Mouse (Mus musculus) midbrain, embryonic 10.5 days (tissue): Measurements from ENCODE around the gene Thtpa. TPM values are rescaled to one million over a fixed set of nuclear protein-coding genes. Genes with fewer than 3 reads are reported as not detected.

Source experiments
- DNase-seq: peaks from one replicate; pipeline ENCODE4 v3.0.0-alpha.2; 2017; ENCODE audit warnings: low spot score
- H3K27ac ChIP-seq: fragments of 300-500 bp; sonication (generic); replicated peaks from 2 replicates; pipeline ENCODE4 v1.5.1; 2016; ENCODE audit warnings: mild to moderate bottlenecking
- H3K27me3 ChIP-seq: fragments of 300-500 bp; sonication (generic); 2 replicates; pipeline ENCODE4 v1.6.1; 2016; ENCODE audit warnings: low read depth, mild to moderate bottlenecking; ENCODE audit not compliant: poor library complexity, severe bottlenecking
- H3K36me3 ChIP-seq: fragments of 300-500 bp; sonication (generic); 2 replicates; pipeline ENCODE4 v1.6.1; 2016; ENCODE audit warnings: mild to moderate bottlenecking, moderate library complexity
- H3K4me1 ChIP-seq: fragments of 300-500 bp; sonication (generic); 2 replicates; pipeline ENCODE4 v1.6.1; 2016
- H3K4me3 ChIP-seq: fragments of 300-500 bp; sonication (generic); 2 replicates; pipeline ENCODE4 v1.5.1; 2016; ENCODE audit warnings: mild to moderate bottlenecking, moderate library complexity
- H3K9me3 ChIP-seq: fragments of 300-500 bp; sonication (generic); replicated peaks from 2 replicates; pipeline ENCODE4 v1.6.1; 2016; ENCODE audit warnings: mild to moderate bottlenecking
- WGBS: fragments of 180-500 bp; shearing (Covaris S2); methylation state at CpG from one replicate; pipeline ENCODE4 v1.1.7; 2016; 5-methylcytosine and 5-hydroxymethylcytosine counted together
- polyA plus RNA-seq: library from polyadenylated mRNA; unstranded; fragments of >200 nt; fragmentation: Nextera tagmentation; extraction: Ambion mirVana; gene quantifications from 2 replicates; pipeline ENCODE4 v1.2.1, GENCODE M21; 2016

The Thtpa gene
- polyA plus RNA-seq, result 28.1 and 30.8 TPM in 2 replicates

- DNase-seq, result peak; percentile 88
- H3K4me1 ChIP-seq, result peaks cover 66% of the 10 kb centered on the region
- WGBS, result 3% methylated on average over 30 of the region's 30 CpGs
- H3K27ac ChIP-seq, result peak within 1 kb of the TSS; percentile 98
- H3K4me3 ChIP-seq, result peak within 1 kb of the TSS; percentile 70
- no peaks in the 10 kb centered on the region; the same call in 1 of the 2 replicates for H3K27me3 ChIP-seq
- peaks cover 27% of the 10 kb centered on the region for H3K36me3 ChIP-seq
- H3K9me3 ChIP-seq, result no peaks in the 10 kb centered on the region
Observed at GRCm38 (mm10) chr14:55094704-55095231, at the start of gene Thtpa. TSS of gene Thtpa (plus strand) at chr14:55094784.

DNA sequence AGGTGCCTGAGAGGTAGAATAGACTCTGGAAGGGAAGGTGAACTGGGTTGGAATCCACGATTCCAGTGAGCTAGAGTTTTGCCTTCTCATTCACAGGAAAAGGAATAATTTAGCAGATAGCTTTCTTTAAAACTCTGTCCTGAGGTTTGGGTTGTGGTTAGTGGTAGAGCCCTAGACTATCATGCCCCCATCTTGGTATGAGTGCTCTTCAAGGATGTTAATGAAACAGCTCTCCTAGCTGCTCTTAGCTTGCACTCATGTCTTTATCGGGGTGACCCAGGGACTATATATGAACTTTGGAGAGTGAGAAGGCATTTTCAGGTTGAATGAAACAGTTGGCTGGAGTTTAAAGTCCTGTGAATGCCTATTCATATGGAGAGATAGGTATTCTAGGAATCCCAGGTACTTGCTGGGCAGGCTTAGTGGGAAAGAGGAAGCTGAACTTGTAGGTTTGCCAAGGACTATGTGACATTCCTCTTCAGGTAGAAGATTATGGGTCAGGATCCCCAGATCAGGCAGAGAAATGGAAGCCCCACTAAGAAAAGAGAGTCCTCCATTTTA, 46.5 kb upstream of the Thtpa start:
- WGBS, result 84% methylated on average over 2 of the region's 2 CpGs
- no peak overlapping the region for H3K4me3 ChIP-seq
- H3K36me3 ChIP-seq, result no peaks in the 10 kb centered on the region
- no peak for DNase-seq
- no peak overlapping the region for H3K27ac ChIP-seq
- H3K9me3 ChIP-seq, result no peaks in the 10 kb centered on the region
- no peaks in the 10 kb centered on the region for H3K27me3 ChIP-seq
- peaks cover 13% of the 10 kb centered on the region for H3K4me1 ChIP-seq

GRCm38 (mm10) chr14:55052496-55052895, 42.1 kb upstream of the Thtpa start:
- Histone ChIP-seq H3K36me3 (no peaks in the 10 kb centered on the region), H3K4me3 (no peak overlapping the region), H3K4me1 (peaks cover 13% of the 10 kb centered on the region), H3K27me3 (no peaks in the 10 kb centered on the region), H3K9me3 (no peaks in the 10 kb centered on the region), H3K27ac (no peak overlapping the region)
- DNase-seq, result no peak
- 88% methylated on average over 9 of the region's 9 CpGs for WGBS

DNA sequence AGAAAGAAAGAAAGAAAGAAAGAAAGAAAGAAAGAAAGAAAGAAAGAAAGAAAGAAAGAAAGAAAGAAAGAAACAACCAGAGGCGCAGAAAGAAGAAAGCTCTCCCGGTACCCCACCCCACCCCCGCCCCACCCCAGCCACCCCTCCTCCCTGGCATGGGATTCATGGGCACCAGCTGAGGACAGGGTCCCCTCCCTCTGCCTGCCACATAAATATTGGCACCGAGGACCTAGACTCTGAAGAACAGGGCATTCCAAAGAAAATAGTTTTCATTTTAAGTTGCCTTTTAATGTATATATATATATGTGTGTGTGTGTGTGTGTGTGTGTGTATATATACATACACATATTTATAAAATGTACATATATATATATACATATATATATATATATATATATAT, 41.5 kb upstream of the Thtpa start:
- Histone ChIP-seq H3K36me3 (no peaks in the 10 kb centered on the region), H3K4me3 (no peak overlapping the region), H3K4me1 (peaks cover 13% of the 10 kb centered on the region), H3K27me3 (no peaks in the 10 kb centered on the region), H3K27ac (no peak overlapping the region), H3K9me3 (no peaks in the 10 kb centered on the region)
- DNase-seq, result no peak
- 97% methylated on average over 4 of the region's 4 CpGs for WGBS

DNA sequence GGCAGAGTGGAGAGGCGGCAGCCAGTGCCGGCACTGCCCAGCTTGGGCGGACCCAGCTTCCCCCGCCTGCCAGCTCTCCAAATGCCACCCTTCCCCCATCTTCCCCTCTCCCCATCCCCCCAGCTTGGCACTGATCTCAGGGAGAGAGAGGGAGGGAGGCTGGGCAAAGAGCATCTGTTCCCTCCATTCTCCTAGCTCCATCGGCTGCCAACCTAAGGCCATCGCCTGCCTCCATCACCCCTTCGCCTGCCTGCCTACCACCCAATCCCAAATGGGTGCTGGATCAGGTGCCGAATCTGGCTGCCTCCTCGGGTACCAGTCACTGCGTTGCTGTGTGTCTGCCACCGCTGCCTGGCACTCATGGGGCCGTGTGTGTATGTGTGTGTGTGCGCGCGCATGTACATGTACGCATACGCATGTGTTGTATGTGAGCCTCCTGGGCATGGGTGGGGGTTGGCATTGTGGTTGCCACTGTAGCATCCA, 40.8 kb upstream of the Thtpa start:
- Histone ChIP-seq H3K36me3 (no peaks in the 10 kb centered on the region), H3K27ac (0 out of 2 replicates have a peak overlapping the region, but pooled peaks have one; percentile 13), H3K27me3 (no peaks in the 10 kb centered on the region), H3K4me1 (peaks cover 12% of the 10 kb centered on the region), H3K4me3 (no peak overlapping the region), H3K9me3 (no peaks in the 10 kb centered on the region)
- no peak for DNase-seq
- WGBS, result 92% methylated on average over 17 of the region's 17 CpGs

GRCm38 (mm10) chr14:55054191-55054749, 40.3 kb upstream of the Thtpa start:
- Histone ChIP-seq H3K36me3 (no peaks in the 10 kb centered on the region), H3K27me3 (no peaks in the 10 kb centered on the region), H3K9me3 (no peaks in the 10 kb centered on the region), H3K4me1 (peaks cover 7% of the 10 kb centered on the region), H3K4me3 (no peak overlapping the region), H3K27ac (0 out of 2 replicates have a peak overlapping the region, but pooled peaks have one; percentile 13)
- no peak for DNase-seq
- 86% methylated on average over 10 of the region's 10 CpGs for WGBS

DNA sequence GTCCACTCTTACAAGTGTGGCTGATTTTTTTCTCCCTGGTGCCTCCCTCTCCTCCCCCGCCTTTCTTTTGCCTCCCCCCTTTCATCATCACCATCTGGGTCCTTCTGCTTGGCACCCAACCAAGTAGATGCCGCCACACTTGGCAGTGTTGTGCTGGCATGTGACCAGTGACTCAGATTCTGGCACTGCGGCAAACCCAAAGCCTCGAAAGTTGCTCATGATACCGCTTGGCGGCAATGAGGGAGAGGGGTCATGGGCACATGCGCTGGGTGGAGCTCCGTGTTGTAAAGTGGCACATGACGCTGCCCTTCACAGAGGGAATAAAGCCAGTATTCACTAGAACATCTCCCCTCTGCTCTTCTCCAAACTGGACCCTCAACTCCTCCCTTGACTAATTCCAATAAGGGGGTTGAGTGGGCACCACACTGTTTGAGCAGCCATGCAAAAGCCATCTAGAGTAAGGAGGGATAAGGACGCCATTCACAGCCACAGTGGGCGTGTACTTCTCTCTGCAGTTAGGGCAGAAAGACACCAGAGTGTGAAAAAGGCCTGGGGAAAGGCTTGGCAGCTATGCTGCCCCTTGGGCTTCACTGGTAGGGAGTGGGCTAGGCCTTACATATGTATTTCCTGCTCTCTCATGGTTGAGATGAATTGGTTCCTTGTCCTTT, 39.3 kb upstream of the Thtpa start:
- H3K27ac ChIP-seq, result no peak overlapping the region
- no peak for DNase-seq
- H3K9me3 ChIP-seq, result no peaks in the 10 kb centered on the region
- H3K4me1 ChIP-seq, result peaks cover 11% of the 10 kb centered on the region
- no peaks in the 10 kb centered on the region for H3K27me3 ChIP-seq
- WGBS, result 87% methylated on average over 11 of the region's 11 CpGs
- no peaks in the 10 kb centered on the region for H3K36me3 ChIP-seq
- H3K4me3 ChIP-seq, result no peak overlapping the region

DNA sequence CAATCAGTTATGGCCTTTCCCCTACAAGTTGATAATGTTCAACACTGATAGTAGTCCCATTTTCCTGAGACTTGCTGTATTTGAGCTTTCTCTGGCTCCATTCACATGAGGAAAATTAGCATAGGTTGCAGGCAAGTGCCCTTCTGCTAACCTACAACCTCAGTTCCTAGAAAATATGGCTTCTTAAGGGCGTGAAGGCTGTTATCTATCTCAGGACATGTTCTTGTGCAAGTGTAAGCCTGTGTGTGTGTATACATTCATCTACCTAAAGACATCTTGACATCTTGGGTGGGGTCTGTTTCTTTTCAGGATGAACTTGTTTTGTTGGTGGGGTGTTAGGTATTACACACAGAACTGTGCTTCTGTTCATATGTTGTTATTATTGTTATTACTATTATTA, 35.6 kb upstream of the Thtpa start:
- no peak overlapping the region for H3K4me3 ChIP-seq
- H3K4me1 ChIP-seq, result peaks cover 45% of the 10 kb centered on the region

DNA sequence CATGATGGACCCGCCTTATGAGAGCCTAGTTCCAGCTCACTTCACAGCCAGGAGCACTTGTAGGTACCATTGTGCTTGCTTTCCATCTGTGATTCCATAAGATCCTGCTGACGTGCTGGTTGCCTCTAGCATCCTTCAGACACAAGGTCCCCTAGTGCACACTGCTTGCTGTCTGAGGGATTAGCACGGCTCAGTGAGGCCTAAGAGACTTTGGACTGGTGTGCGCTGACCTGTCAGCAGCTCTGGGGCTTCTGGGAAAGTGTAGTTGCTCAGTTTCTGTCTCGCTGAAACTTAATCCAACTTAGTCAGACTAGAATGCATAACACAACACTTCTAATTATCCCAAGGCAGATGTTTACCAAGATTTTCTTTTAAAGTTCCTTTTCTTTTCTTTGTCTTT, 34.7 kb upstream of the Thtpa start:
- Histone ChIP-seq H3K4me3 (no peak overlapping the region), H3K9me3 (no peaks in the 10 kb centered on the region), H3K36me3 (peaks cover 26% of the 10 kb centered on the region), H3K27me3 (peaks cover 27% of the 10 kb centered on the region), H3K4me1 (peaks cover 45% of the 10 kb centered on the region), H3K27ac (peak overlapping the region; percentile 72)
- 34% methylated on average over 5 of the region's 5 CpGs for WGBS
- DNase-seq, result peak; percentile 40

More for the DNA sequence above, 35.6 kb upstream of the Thtpa start:
- H3K9me3 ChIP-seq, result no peaks in the 10 kb centered on the region
- peaks cover 17% of the 10 kb centered on the region for H3K36me3 ChIP-seq
- peaks cover 18% of the 10 kb centered on the region for H3K27me3 ChIP-seq
- no peak overlapping the region for H3K27ac ChIP-seq
- 89% methylated on average over 1 of the region's 1 CpGs for WGBS
- DNase-seq, result no peak

- WGBS, result 37% methylated on average over 7 of the region's 7 CpGs
- Histone ChIP-seq H3K27me3 (peaks cover 40% of the 10 kb centered on the region), H3K4me1 (peaks cover 45% of the 10 kb centered on the region), H3K36me3 (peaks cover 45% of the 10 kb centered on the region), H3K9me3 (no peaks in the 10 kb centered on the region), H3K4me3 (no peak overlapping the region), H3K27ac (peak overlapping the region; percentile 49; the same call in 1 of the 2 replicates)
- DNase-seq, result no peak
Observed at GRCm38 (mm10) chr14:55061845-55062244, 32.7 kb upstream of the Thtpa start.

DNA sequence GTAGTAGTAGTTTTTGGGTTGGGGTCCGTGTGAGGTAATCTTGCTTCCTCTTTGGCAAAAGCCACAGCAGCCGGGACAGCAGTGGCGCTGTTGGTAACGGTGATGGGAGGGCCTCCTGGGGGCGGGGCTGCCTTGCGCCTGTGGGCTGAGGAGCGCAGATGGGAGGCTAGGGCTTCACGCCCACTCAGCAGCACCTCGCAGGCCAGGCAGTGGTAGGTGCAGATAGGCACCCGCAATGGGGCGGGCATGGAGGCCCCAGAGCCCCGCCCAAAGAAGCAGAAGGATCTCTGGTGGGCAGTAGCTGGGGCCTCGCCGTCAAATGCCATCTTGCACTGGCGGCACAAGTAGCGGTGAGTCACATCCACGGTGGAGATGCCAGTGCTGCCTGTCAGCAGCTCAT, 32.0 kb upstream of the Thtpa start:
- Histone ChIP-seq H3K4me3 (no peak overlapping the region), H3K27me3 (peaks cover 40% of the 10 kb centered on the region), H3K36me3 (peaks cover 53% of the 10 kb centered on the region), H3K4me1 (peaks cover 45% of the 10 kb centered on the region), H3K9me3 (no peaks in the 10 kb centered on the region), H3K27ac (peak overlapping the region; percentile 65; the same call in 1 of the 2 replicates)
- DNase-seq, result no peak
- 29% methylated on average over 17 of the region's 17 CpGs for WGBS

DNA sequence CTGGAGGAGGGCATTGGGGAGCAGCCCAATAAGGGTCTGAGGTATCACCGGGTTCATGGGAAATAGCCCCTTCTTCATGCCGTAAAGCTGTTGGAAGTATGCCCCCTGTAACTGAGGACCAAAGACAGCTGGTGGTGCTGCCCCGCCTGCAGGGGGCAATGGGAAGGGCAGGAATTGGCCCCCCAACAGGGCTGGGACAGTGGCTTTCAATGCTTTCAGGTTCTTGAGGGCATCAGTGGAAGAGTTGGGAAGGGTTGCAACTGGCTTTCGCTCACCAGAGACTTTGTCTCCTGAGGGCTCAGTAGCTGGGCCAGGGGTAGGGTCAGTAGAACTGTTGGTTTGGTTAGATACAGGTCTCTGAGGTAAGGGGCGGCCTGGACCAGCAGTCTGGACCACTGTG, 31.5 kb upstream of the Thtpa start:
- no peaks in the 10 kb centered on the region for H3K9me3 ChIP-seq
- H3K27ac ChIP-seq, result peak overlapping the region; percentile 65; the same call in 1 of the 2 replicates
- H3K4me1 ChIP-seq, result peaks cover 45% of the 10 kb centered on the region
- 88% methylated on average over 5 of the region's 5 CpGs for WGBS
- H3K36me3 ChIP-seq, result peaks cover 58% of the 10 kb centered on the region
- H3K27me3 ChIP-seq, result peaks cover 40% of the 10 kb centered on the region
- no peak overlapping the region for H3K4me3 ChIP-seq
- DNase-seq, result no peak
